Mouse (Mus musculus): ENCODE measurements at regions not wholly inside any gene's neighbourhood (a gene's known extent, or its start where the extent isn't known, plus 50 kb on each side); places are given as distances from the start of the nearest gene placed in this dataset.

GRCm38 (mm10) chr11:27280791-27281190 is 687.0 kb upstream of the Vrk2 start:
- no peak for DNase-seq (ENCODE audit: low spot score in 2 of 2)

- DNase-seq (ENCODE audit: low spot score in 2 of 2) = peak; percentile 30 to 49
Observed at GRCm38 (mm10) chr11:27264253-27264652, 670.5 kb upstream of the Vrk2 start.

GRCm38 (mm10) chr11:27258521-27258920 is 664.7 kb upstream of the Vrk2 start:
- DNase-seq (ENCODE audit: low spot score in 2 of 2) = no peak

GRCm38 (mm10) chr11:27235884-27236283 is 642.1 kb upstream of the Vrk2 start:
- DNase-seq (ENCODE audit: low spot score in 2 of 2) = no peak

- no peak for DNase-seq (ENCODE audit: low spot score in 2 of 2)
Observed at GRCm38 (mm10) chr11:27226454-27226853, 632.7 kb upstream of the Vrk2 start.

- no peak for DNase-seq (ENCODE audit: low spot score in 2 of 2)
Observed at GRCm38 (mm10) chr11:27222436-27222835, 628.6 kb upstream of the Vrk2 start.

- DNase-seq (ENCODE audit: low spot score in 2 of 2) = no peak
Observed at GRCm38 (mm10) chr11:27221956-27222355, 628.2 kb upstream of the Vrk2 start.

GRCm38 (mm10) chr11:27219715-27220699 is 626.2 kb upstream of the Vrk2 start:
- no peak for DNase-seq (ENCODE audit: low spot score in 2 of 2)

- DNase-seq (ENCODE audit: low spot score in 2 of 2) = no peak
Observed at GRCm38 (mm10) chr11:27215752-27216151, 622.0 kb upstream of the Vrk2 start.

- DNase-seq (ENCODE audit: low spot score in 2 of 2) = no peak
Observed at GRCm38 (mm10) chr11:27203330-27204214, 609.8 kb upstream of the Vrk2 start.

- DNase-seq (ENCODE audit: low spot score in 2 of 2) = no peak
Observed at GRCm38 (mm10) chr11:27184035-27184434, 590.2 kb upstream of the Vrk2 start.

- no peak for DNase-seq (ENCODE audit: low spot score in 2 of 2)
Observed at GRCm38 (mm10) chr11:27183422-27183821, 589.6 kb upstream of the Vrk2 start.

GRCm38 (mm10) chr11:27160411-27160810 is 566.6 kb upstream of the Vrk2 start:
- DNase-seq (ENCODE audit: low spot score in 2 of 2) = no peak
